Mouse (Mus musculus): ENCODE data around the gene Acsbg2.

GRCm38 (mm10) chr17:56836336-56836735 lies 37.9 kb downstream of the Acsbg2 start:
- no peak for TF ChIP-seq CTCF (IDR thresholded peaks at IDR 0.05; ENCODE audit: low read depth)
- no peak for TF ChIP-seq EP300 (IDR thresholded peaks at IDR 0.05; ENCODE audit: low read depth)

Measured in heart, postnatal 0 days (tissue).